Mouse (Mus musculus): ENCODE data around the gene Angptl1.

The Angptl1 gene

DNA sequence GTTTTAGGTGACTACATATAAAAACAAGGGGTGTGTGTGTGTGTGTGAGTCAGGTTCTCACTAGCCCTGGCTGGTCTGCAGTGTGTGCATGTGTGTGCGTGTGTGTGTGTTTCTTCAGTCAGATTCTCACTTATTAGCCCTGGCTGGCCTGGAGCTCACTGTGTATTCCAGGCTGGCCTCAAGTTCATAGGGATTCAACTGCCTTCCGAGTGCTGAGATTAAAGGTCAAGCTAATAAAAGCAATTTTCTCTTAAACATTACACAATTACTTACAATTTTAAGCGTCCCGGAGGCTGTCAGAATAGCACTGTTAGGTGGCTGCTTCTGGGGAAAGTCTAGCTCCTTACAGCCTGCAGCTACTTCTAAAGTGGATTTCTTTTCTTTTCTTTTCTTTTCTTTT lies at the start of gene Angptl1:
Gene Angptl1, plus strand, starts transcription at position 386 of the 400 bp plus-strand sequence.
- DNase-seq, result no peak

DNA sequence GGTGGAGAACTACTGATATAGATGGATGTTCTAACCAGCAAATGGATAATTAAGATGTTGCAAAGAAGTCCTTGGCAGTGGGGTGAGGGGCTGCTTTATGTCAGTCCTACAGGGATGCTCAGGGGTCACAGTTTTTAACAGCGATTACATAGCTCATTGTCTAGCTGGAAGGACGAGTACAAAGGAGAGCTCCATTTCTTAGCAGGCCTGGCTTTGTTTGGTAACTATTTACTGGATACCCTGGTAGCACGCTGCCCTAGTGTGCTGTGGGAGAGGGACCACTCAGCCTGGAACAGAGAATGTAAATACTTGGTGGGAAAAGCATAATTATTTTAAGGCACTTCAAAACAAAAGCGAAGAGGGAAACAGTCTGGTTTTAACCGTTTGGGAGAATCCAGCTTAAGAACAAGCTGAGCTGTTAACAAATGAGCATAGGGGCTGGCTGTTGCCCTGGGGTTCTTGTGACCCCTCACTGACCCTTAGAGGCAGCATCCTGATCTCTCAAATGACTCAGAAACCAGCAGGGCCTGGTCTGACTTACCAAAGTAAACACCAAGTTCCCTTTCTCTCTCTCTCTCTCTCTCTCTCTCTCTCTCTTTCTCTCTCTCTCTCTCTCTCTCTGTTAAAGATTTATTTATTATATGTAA lies 48.4 kb upstream of the Angptl1 start:
- DNase-seq, result no peak

DNA sequence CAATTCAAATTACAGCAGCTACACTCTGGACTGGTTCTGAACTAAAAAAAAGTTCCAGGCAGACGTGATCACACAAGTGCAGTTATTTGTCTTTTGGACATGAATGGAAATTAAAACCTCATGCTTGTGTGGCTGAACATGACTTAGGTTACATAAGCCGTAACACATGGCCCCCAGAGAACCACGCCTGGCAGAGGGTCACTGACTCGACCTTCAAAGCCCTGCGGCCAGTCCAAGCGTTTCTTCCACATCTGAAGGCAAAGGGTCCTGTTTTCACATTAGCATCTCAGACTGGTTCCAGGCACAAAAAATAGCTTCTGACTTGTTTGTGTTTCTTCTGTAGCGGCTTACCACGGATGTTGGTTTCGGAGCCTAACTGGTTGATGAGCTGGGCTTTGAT lies 42.1 kb upstream of the Angptl1 start:
- DNase-seq, result no peak

DNA sequence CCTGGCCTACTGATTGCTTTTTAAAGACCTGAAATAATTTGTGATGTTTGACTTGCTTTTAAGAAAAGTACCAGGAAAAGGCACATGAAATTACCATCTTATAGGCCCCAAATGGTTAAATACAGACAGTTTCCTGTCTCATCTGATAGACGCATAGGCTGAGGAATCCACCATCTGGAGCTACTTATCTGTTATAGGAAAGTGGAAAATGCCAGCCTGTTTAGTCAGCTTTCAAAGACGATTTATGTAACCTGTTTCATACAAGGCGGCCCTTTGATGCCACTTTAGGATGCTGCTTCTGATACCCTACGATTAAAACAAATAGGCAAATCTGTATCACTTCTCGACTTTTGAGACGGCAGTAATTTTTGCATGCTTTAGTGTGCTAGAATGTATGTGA lies 37.1 kb upstream of the Angptl1 start:
- no peak for DNase-seq

DNA sequence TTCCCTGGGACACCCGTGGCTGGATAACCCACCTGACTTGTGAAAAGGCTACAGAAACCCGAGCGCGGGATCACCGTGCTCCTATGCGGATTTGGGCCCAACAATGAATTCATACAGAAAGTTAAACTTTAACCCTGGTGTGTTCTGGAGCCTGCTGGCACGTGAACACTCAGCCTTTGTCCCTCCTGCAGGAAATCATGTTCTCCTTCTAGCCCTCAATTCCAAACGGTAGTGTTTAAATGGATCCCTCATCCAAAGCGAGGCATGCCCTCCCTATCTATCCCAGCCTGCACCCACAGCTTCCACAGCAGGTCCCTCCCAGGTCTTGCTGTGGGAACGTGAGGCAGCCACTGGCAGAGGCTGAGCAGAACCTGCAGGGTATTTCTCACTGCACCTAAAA lies 30.0 kb upstream of the Angptl1 start:
- DNase-seq, result no peak

DNA sequence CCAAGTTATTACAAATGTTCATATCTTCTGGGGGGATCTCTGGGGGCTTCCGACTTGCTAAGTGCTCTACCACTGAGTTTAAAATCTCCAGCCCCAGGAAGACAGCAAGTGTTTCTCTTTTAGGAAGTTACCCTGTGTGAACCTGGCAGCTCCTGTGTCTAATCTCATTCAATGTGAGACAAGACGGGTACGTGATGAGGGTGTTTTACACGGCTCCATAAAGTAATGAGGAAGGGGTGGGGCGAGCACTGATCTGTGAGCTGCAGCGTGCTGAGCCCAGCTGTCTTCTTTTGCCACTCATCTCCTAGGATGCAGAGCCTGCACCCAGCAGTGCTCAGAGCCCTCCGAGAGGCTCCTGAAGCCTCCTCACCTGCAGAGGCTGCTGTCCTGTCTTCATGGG lies 26.4 kb upstream of the Angptl1 start:
- no peak for DNase-seq

DNA sequence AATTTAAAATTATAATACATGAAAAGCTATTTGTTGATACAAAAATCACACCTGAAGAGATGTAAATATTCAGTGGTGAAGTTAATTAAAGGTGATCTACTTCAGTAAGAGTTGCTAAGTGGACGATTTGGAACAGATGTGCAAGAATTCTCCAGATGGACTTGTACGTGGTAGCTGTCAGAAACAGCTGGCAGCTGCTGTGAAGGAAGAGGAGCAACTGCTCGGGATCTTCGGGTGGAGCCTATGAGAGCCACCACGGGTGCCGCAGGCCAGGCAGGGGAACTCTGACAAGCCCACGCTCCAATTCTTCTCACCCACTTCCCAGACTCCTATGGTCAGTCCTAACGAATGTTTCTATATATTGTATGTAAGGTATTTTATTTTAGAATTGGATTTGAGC lies 25.6 kb upstream of the Angptl1 start:
- DNase-seq, result no peak

DNA sequence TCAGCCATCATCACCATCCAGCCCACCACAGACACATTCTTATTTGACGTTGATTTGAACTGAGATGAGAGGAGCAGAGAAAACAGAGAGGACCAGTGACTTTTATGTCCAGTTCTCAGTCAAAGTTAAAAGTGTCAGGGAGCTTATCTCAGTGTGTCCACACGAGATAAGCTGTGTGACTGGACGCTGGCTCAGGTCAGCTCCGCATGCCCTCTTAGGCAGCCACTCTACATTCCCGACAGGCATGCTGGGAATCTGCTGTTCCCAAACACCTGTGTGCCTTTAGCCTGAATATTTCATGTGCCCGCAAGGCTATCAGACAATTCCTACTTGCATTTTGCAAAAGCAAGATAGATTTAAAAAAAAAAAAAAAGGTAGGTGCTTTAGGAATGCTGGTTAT lies 24.9 kb upstream of the Angptl1 start:
- no peak for DNase-seq

DNA sequence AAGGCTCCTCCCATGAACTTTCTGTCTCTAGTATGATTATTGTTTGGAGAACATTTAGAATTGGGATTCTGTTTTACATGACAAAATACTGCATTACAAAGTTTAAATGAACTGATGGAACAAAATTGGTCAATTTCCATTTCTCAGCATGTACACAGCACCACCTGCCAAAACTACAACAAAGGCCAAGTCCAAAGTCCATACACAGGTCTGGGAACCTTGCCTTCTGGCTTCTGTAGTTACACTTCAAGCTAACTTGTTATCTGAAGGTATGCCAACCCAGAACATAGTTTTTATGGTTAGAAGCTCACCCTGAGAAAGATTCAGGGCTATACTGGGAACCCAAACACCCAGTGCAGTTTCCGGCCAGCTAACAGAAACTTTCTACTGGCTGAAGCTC lies 19.1 kb upstream of the Angptl1 start:
- no peak for DNase-seq

DNA sequence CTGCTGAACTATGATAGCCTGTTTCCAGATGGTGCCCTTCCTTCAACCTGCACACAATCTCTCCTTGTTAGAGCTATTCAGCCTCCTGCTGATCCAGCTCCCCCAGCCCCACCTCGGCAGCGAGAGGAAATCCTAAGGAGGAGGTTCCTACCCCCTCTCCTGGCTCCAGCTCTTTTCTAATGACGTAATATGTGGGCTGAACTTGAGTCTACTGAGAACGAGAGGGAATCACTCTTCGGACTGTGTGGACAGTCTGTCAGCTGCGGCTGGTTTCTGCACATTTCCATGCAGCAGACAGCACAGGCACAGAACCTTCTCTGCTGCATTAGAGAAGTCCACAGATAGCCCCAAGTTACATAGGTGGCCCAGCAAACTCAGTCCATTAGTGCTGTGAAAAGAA lies 333 bp downstream of the Angptl1 start:
- DNase-seq, result no peak

DNA sequence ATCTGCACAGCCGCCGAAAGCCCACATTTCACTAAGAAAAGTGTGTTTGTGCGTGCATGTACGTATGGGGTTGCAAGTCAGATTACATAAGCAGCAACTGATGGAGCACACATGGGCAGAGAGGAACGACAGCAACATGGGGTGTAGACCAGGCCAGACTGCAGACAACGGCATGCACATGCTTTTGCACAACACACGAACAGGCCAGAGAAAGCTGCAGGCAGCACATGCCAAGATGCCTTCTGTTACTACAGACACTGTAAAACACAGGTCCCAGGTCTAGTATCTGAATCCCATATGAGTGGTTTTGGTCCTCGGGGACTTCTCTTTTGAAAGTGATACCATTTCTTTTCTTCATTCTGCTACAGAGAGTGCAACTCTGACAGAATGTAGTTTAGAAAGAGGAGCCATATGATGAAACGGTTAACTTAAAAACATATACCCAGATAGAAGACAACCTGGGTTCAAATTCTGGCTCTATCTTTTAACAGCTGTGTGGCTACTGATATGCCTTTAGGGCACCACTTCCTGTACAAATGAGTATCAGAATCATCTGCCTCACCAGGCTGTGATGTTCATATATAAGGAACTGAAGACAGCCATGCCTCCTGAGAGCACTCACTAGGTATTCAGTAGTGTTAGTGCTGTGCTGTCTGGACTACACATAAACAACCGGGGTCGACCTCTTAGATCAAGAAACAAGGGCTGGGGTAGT lies 3.4 kb downstream of the Angptl1 start:
- no peak for DNase-seq

DNA sequence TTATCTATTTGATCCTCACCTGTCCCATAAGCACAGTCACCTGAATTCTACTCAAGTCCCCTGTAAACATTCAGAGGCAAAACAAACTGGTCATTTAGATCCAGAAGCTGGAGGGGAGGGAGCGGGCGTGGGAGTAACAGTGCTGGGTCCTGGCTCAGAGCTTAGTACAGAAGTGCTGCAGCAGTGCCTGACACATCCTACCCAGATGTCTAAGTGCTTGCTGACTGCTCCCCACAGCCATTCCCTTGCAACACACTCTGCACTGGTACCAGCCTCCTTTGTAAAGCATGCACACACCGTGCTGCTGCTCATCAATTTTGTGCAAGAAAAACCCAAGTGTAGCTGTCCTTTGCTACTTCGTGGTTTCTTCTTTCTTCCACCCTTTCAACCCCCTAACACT lies 8.7 kb downstream of the Angptl1 start:
- no peak for DNase-seq

DNA sequence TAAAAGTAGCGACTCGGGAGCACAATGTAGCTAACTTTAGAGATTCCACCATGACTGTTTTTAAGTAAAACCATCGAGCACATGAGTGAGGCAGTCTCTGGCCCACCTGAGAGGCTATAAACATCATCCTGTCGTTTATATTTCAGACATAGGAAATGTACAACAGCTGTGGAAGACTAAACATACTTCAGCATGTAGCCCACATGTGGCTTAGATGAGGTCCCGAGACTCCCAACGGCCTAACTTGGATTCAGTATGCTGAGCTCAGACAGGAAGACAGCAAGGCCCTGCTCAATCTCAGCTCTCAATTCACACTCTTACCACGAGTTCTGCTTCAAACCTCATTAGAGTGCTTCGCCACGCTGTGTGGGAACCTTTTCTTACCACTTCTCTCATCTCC lies 14.0 kb downstream of the Angptl1 start:
- DNase-seq, result no peak

DNA sequence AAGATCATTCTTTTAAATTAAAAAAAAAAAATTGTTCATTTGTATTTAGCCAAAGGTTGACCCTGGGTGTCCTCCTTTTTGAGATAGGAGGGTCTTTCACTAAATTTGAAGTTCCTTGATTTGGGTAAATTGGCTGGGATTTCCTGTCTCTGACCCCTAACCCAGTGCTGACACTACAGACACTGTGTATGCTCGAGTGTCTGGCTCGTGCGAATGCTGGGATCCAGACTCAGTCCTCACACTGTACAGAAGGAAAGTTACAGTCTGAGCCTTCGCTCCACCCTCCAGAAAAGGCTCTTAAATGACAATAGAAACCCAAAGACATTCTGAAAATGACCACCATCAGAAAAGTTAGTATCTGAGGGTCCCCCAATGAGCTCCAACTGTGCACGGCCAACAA lies 14.5 kb downstream of the Angptl1 start:
- DNase-seq, result no peak

DNA sequence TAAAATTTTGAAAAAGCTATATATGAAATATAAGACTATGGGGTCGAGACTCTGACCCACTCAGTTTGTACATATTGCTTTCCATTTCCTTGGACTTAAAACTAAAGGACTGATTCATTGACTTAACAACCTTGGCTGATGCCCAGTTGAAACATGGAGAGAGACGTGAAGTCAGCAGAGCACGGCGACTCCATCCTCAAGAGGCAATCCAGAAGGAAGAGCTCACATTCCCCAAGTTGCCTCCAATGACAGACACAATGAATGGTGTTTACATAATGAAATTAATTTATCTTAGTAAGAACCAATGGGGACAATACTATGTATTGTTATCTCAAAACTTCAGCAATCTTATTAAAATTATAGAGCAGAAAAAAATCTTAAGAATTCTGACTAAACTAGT lies 16.2 kb downstream of the Angptl1 start:
- DNase-seq, result no peak

DNA sequence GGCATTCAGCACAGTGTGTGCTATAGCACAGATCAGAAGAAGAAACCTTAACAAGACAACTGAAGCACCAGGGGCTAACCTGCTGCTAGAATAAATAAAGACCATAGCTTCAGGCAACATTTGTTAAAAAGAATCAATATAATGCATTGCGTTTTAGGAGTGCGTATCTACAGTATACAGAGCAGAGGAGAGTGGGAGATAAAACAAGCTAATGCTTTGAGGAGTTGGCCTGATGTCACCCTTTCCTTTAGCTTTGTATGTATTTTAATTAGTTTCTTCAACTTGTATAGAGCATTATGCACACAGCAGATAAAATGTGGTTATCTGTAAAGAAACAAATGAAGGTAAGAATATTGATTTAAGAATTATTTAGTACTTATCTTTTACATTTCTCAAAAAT lies 18.3 kb downstream of the Angptl1 start:
- DNase-seq, result no peak

DNA sequence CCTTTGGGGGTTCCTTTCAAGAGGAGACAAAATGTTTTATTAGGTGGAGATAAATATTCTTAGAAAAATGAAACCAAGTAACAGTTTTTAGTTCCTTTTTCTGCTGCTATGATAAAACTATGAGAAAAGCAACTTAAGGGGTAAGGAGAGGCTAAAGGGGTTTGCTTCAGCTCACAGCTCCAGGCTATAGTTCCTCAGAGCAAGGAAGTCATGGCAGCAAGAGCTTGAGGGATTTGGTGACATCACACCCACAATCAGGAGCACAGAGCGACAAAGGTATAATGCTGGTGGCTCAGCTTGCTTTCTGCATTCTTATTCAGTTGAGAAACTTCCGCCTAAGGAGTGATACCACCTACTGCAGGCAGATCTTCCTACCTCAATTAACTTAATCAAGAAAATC lies 20.8 kb downstream of the Angptl1 start:
- DNase-seq, result no peak

DNA sequence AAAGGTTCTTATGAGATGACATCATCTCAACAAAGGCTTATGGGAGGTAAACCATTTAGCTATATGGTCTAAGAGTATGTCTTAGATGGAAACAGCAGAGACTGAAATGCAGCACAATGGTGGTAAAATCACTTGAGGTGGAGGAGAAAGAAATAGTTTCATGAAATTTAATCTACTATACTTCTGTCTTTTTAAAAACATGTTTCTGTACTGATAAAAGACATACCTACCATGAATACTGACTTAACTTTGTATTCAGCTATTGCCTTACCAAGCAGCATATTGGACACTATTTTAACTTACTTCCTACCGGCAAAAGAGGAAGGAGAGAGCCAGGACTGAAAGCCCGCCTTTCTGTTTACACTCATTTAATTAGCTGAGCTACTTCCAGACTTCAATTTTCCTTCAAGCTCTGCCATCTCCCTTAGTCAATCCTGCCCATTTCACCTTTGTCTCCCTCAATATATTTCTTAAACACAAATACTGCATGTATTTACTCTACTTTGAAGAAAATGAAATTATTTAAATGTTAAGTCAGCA lies 21.4 kb downstream of the Angptl1 start:
- DNase-seq, result no peak

DNA sequence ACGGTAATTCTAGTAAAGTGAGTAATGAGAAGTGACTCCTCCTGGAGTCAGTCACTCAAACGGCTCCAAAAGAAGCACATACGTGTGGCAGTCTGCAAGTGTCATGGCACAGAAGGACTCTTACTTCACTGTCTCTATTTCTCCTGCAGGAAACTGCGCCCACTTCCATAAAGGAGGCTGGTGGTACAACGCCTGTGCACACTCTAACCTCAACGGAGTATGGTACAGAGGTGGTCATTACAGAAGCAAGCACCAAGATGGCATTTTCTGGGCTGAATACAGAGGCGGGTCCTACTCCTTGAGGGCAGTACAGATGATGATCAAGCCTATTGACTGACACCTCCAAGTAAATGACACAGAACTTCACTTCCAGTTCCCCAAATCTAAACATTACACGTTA lies 21.9 kb downstream of the Angptl1 start:
- no peak for DNase-seq

DNA sequence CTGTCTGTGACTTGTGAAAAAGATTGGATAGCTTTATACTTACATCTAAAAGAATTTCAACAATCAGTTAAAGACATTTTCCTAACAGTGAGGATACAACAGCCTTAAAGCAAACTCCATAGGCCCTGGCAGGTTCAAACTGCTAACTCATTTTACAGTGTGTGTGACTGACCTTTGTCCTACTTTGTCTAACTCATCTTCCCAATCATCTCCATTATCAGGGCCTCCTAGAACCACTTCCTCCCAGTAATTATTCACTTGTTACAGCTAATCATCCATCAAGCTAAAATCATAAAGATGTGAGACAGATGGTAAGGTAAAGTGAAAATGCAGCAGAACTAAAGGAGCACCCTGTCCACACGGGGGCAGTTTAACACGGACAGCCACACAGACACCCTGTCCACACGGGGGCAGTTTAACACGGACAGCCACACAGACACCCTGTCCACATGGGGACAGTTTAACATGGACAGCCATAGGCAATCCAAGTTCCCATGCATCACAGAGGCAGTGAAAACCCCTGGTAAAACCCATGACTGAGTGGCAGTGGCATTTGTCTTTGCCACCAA lies 23.2 kb downstream of the Angptl1 start:
- DNase-seq, result no peak

DNA sequence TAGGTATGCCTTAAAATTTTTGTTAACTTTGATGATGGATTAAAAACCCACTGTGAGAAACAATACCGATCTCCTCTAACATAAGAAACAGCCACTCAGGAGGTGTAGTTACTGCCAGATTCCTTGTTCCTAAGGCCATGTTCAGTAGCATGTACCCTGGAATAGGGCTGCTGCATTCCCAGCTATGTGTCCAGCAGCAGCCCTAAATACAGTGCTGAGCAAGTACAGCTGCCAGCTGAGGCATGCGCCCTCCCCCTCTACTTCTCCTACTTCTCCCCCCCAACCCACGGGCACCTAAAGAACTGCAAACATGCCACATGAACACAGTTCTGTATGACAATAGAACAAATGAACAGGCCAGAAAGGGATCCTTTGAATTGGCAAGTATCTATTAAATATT lies 25.4 kb downstream of the Angptl1 start:
- no peak for DNase-seq

DNA sequence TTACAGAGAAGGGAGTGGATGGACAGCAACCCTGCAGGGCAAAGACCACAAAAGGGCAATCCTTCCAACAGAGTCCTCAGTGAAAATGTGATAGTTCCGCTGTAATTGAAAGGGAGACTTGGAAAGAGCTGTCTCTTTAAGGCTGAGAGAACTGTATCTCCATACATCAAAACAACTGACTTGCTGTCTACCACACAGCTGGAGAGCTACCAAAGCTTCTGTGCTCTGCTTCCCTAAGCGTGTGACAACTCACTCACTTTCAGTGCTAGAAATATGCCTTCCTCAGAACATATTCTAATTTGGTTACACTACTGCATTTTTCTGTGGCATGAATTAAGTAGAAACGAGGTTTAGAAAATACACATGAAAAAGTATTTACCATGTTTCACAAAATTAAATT lies 25.9 kb downstream of the Angptl1 start:
- DNase-seq, result no peak

DNA sequence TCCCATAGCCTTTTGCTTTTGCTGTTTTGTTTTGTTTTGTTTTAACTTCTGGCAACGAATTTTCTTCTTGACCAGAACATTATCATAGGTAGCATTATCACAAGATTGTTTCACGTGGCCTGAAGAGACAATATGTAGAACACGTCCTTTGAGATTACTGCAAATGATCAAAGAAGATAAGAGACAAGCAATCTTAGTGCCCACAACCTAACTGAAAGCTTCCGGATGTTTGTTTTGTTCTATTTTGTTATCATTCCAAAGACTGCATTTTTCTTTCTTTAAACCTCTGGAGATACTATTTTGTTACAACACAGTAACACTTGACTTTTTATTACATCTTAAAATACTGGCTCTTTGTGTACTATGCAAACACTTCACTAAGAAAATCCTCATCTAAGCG lies 31.7 kb downstream of the Angptl1 start:
- no peak for DNase-seq

DNA sequence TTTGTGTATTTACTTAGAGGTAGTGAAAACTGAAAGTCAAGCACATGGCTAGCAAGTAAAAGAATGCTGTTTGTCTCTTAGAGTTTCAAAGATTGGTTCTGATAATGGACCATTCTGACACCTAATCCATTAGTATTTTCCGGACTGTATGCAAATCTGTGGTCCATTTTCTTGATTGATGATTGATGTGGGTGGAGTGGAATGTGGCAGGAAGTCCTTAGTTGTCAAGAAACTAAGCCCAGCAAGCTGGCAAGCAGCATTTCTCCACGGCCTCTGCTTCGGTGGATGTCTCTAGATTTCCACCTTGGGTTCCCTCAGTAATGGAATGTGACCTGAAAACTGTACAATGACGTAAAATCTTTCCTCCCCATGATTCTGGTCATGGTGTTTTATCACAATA lies 32.3 kb downstream of the Angptl1 start:
- DNase-seq, result no peak

DNA sequence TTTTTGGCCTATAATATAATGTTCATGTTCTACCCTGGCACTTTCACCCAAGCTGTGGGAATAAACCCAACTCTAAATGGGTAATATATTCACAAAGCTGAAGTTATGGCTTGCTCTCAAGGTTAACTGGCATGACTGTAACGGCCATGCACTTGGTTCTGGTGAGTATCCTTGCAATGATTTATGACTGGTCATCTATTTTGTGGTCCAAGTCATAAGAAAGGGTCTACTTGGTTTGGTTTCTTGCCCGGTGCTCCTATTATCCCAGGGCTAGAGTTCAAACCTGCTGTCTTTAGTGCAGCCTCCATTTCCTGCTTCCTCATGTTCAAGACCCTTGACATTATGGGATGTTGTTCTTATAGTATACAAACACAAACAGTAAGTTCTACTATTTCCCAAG lies 46.4 kb downstream of the Angptl1 start:
- DNase-seq, result no peak

All from thymus, postnatal 4 days (tissue).